Mouse (Mus musculus): ENCODE measurements around the gene Mipep.

GRCm38 (mm10) chr14:60753801-60754126 lies 30.6 kb upstream of the Mipep start:
- TF ChIP-seq HCFC1 (IDR thresholded peaks at IDR 0.05; ENCODE audit: borderline replicate concordance, insufficient read depth, low read length) = no peak
- TF ChIP-seq ZNF384 (IDR thresholded peaks at IDR 0.05; ENCODE audit: low read depth, low read length) = no peak
- TF ChIP-seq MAFK (IDR thresholded peaks at IDR 0.05; ENCODE audit: insufficient read depth, low read depth, low read length) = no peak
